Mouse (Mus musculus): ENCODE measurements around the gene Adamts14.

- TF ChIP-seq EP300 (optimal IDR thresholded peaks at IDR 0.05) (no peak), CTCF (IDR thresholded peaks at IDR 0.05; ENCODE audit: low read depth) (no peak)
Observed at GRCm38 (mm10) chr10:61156453-61156852, 116.8 kb downstream of the Adamts14 start.

Data from stomach, postnatal 0 days (tissue).